Mouse (Mus musculus): ENCODE results near the gene Ccl6.

DNA sequence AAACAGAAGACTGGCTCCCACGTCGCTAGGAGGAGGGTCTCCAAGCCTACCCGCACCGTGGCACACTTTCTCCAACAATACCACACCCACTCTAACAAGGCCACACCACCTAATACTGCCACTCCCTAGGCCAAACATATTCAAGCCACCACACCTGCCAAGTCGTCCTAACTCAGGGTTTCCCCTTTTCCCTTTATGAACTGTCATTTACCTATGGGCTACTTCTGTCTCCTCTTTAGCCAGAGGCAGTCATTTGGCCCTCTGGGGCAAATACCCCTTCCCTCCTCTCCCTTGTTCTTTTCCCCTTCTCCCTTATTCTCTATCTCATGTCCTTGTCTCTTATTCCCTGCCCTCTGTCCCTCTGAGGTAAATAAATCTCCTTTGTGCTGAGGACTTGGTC is 41.2 kb downstream of the Ccl6 start:
- TF ChIP-seq GATA1 (IDR thresholded peaks at IDR 0.05; ENCODE audit: borderline replicate concordance, low read length): no peak
- TF ChIP-seq FLI1 (IDR thresholded peaks at IDR 0.05; ENCODE audit: low read length): no peak
